14 mouse cellular contexts compared by ENCODE assay signal in the genomic region with DNA sequence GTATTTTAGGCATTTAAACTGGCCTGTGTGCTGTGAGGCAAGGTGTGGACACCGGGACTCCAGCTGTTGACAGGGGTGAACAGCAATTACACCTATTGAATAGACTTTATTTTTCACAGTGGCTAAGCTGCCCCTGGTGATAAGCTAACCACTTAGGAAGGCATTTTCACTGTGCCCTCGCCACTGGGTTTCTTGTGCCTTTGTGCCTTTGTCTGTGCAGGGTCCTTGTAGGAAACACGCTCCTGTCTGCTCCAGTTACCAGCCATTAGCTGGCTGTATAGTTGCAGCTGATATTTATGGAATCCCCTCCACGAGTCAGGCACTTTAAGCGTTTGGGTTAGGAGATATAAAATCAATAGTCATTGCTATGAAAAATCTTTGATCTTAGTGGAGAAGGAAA.
A peak's percentile ranks its signal among the peaks of the same experiment; 100 is the strongest.
DNase-seq lines count a peak whose midpoint lies in the region; ATAC-seq lines count a peak whose summit lies in the region.
"Had no signal": no experiment of that assay in that cellular context is flagged by ENCODE, and none has a peak within 500 bp of the region (broad histone marks: within the 10 kb centered on the region; RNA-seq: fewer than 3 reads in every experiment).

No protein-coding gene starts in this region.

- ATAC-seq in heart, embryonic 12.5 days (ENCODE audit: insufficient number of reproducible peaks, low FRiP score): no peak; the same call in 1 of the 2 replicates
- ATAC-seq in hindbrain, embryonic 14.5 days (ENCODE audit: low FRiP score): no peak

- H3K9ac ChIP-seq in heart, embryonic 12.5 days: 0 out of 2 replicates have a peak overlapping the region, but pooled peaks have one; percentile 8
- H3K9ac ChIP-seq in hindbrain, embryonic 14.5 days: no peak overlapping the region
- H3K9ac ChIP-seq: limb, embryonic 15.5 days; stomach, embryonic 15.5 days had no signal

- no peak overlapping the region for H3K4me3 ChIP-seq in heart, embryonic 12.5 days
- H3K4me3 ChIP-seq in hindbrain, embryonic 14.5 days (replicated peaks; ENCODE audit: low read length): no peak overlapping the region
- H3K4me3 ChIP-seq: left cerebral cortex, adult 2 months; limb, embryonic 15.5 days; myocyte; stomach, embryonic 15.5 days had no signal

- H3K4me2 ChIP-seq in heart, embryonic 12.5 days: 0 out of 2 replicates have a peak overlapping the region, but pooled peaks have one; percentile 23
- no peak overlapping the region for H3K4me2 ChIP-seq in hindbrain, embryonic 14.5 days (replicated peaks)
- H3K4me2 ChIP-seq: limb, embryonic 15.5 days; stomach, embryonic 15.5 days had no signal

- H3K36me3 ChIP-seq in heart, embryonic 12.5 days: no peaks in the 10 kb centered on the region
- H3K36me3 ChIP-seq in hindbrain, embryonic 14.5 days (replicated peaks; ENCODE audit: control insufficient read depth, insufficient read depth): no peaks in the 10 kb centered on the region
- H3K36me3 ChIP-seq: limb, embryonic 15.5 days; stomach, embryonic 15.5 days had no signal

- WGBS in heart, embryonic 12.5 days: 22% methylated on average over 5 of the region's 5 CpGs
- WGBS in hindbrain, embryonic 14.5 days: 51% methylated on average over 5 of the region's 5 CpGs

- peaks cover 40% of the 10 kb centered on the region for H3K4me1 ChIP-seq in heart, embryonic 12.5 days (replicated peaks)
- H3K4me1 ChIP-seq in hindbrain, embryonic 14.5 days (replicated peaks; ENCODE audit: control insufficient read depth, insufficient read depth, low read length): peaks cover 31% of the 10 kb centered on the region
- H3K4me1 ChIP-seq: stomach, embryonic 15.5 days had no signal

- peak overlapping the region; percentile 53 for H3K27ac ChIP-seq in heart, embryonic 12.5 days (ENCODE audit: poor library complexity, severe bottlenecking)
- H3K27ac ChIP-seq in hindbrain, embryonic 14.5 days: 0 out of 2 replicates have a peak overlapping the region, but pooled peaks have one; percentile 27
- H3K27ac ChIP-seq: left cerebral cortex, adult 2 months; stomach, embryonic 15.5 days had no signal

- no peaks in the 10 kb centered on the region for H3K9me3 ChIP-seq in heart, embryonic 12.5 days (replicated peaks)
- H3K9me3 ChIP-seq in hindbrain, embryonic 14.5 days (ENCODE audit: control insufficient read depth, low read length): no peaks in the 10 kb centered on the region
- H3K9me3 ChIP-seq: limb, embryonic 15.5 days; stomach, embryonic 15.5 days had no signal

- no peaks in the 10 kb centered on the region for H3K27me3 ChIP-seq in heart, embryonic 12.5 days (replicated peaks)
- H3K27me3 ChIP-seq in hindbrain, embryonic 14.5 days (ENCODE audit: control insufficient read depth, insufficient read depth, low read length): no peaks in the 10 kb centered on the region
- H3K27me3 ChIP-seq: limb, embryonic 15.5 days; stomach, embryonic 15.5 days had no signal

- no peak for DNase-seq in heart, postnatal 4 days
- peak; percentile 18 for DNase-seq in retina, embryonic 14.5 days (ENCODE audit: low spot score)
- no peak for DNase-seq in retina, postnatal 1 day
- DNase-seq in hindbrain, embryonic 14.5 days (ENCODE audit: low spot score): no peak
- no peak for DNase-seq in lung, postnatal 14 days
- DNase-seq in testis, postnatal 10 days (ENCODE audit: low spot score): no peak
- DNase-seq: kidney, adult 2 months; lung, adult 2 months; thymus, postnatal 36 days had no signal
